Mouse (Mus musculus) left cerebral cortex, adult 2 months (tissue): Measurements from ENCODE around the gene 5730596B20Rik. TPM values are rescaled to one million over a fixed set of nuclear protein-coding genes. Genes with fewer than 3 reads are reported as not detected.

ENCODE experiments used
- DNase-seq, 2 experiments: peaks; one replicate each; pipeline ENCODE4 v3.0.0; 2021 to 2022; ENCODE audit warnings: low spot score in 2 of 2, mixed read lengths in 1 of 2; ENCODE audit errors: extremely low spot score in 1 of 2
- H3K27ac ChIP-seq: fragments of 200-600 bp; 2 replicates; pipeline ENCODE4 v1.8.1; 2022
- H3K4me3 ChIP-seq: fragments of 200-600 bp; 2 replicates; pipeline ENCODE4 v1.8.1; 2022
- CTCF ChIP-seq: fragments of 200-600 bp; IDR thresholded peaks from 2 replicates; pipeline ENCODE4 v1.8.1; 2022; ENCODE audit warnings: antibody characterized with exemption, mild to moderate bottlenecking, moderate library complexity
- intact Hi-C: fragments of 180-260 bp; cut with DNase I; formaldehyde crosslinking; loops from one replicate; pipeline ENCODE4 v1.15.1; 2025
- long read RNA-seq, 2 experiments: library from polyadenylated mRNA; stranded (forward); transcript quantifications; one replicate each; pipeline ENCODE4 v2.0.0; 2021; ENCODE audit warnings: borderline mapping rate in 2 of 2
- total RNA-seq, 2 experiments: library from RNA; stranded (reverse); gene quantifications; 2 replicates each; pipeline ENCODE4 v1.2.3; 2021

Gene 5730596B20Rik
- total RNA-seq = not detected
- long read RNA-seq, experiment 1 = 0 reads
- long read RNA-seq, experiment 2 = 0 reads

DNA sequence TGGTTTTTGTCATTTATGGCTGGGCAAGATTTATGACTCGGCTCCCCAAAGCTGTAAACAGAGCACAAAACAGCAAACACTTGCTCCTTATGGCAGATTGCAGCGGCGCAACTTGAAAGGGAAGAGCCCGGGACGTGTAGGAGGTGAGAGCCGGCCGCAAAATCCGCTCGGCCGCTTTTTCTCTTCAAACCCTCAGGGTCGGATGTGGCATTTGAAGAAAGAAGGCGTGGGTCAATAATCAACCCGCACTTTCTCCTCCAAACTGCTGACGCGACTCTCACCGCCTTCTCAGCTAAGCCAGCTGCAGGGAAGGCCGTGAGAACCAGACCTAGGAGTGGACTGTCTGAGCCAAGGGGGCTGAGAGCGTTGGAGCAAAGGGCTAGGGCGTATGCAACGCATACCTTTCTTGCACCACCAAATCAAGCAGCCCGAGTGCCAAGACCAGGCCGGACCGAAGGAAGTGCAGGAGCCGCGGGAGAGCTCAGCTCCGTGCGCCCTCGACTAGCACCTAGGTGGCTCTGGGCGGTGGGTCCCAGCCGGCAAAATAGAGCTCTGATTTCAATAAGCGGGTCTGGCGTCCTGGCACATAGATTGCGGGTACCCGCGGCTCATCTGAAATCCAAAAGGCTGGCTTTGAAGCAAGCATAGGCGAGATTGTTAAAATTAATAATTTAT lies at the start of gene 5730596B20Rik:
5730596B20Rik (plus strand) TSS at position 438 of the 675 bp plus-strand sequence.
- Histone ChIP-seq H3K4me3 (no peak within 1 kb of the TSS), H3K27ac (no peak within 1 kb of the TSS)
- DNase-seq = no peak
- no peak for TF ChIP-seq CTCF
- intact Hi-C loops = no loop called here

DNA sequence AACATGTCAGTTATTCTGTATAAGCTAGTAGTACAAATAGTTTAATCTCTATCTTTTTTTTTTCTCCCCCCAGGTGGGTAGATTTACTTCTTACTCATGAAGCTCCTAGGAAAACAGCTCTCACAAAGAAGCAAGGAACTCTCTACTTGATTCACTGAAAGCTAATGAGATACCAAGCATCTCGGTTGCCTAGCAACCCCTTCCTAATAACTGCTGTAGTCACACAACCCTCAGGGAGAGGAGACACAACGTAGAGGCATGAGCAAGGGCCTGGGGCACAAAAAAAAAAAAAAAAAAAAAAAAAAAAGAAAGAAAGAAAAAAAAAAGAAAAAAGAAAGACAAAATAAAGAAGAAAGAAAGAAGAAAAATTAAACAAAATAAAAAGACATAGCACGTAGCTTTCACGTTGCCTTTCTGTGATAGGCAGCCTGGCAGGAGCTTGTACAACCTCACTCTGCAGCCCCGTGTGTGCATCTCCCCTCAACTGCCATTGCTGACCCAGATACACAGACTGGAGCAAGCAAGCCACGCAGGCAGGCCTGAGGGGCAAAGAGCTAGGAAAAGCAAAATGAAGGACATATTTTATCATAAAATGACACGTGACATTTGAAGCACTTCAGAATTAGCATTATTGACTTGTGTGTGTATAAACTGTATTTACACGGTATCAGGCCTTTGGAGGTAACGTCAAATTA lies 39.3 kb upstream of the 5730596B20Rik start:
- intact Hi-C loops = no loop called here
- no peak for TF ChIP-seq CTCF
- DNase-seq = no peak
- Histone ChIP-seq H3K27ac (no peak overlapping the region), H3K4me3 (no peak overlapping the region)

- H3K4me3 ChIP-seq = no peak overlapping the region
- no peak overlapping the region for H3K27ac ChIP-seq
- no peak for TF ChIP-seq CTCF
- intact Hi-C loops = no loop called here
- DNase-seq = no peak
These were observed 38.7 kb upstream of the 5730596B20Rik start for GRCm38 (mm10) chr6:52138576-52138975.

DNA sequence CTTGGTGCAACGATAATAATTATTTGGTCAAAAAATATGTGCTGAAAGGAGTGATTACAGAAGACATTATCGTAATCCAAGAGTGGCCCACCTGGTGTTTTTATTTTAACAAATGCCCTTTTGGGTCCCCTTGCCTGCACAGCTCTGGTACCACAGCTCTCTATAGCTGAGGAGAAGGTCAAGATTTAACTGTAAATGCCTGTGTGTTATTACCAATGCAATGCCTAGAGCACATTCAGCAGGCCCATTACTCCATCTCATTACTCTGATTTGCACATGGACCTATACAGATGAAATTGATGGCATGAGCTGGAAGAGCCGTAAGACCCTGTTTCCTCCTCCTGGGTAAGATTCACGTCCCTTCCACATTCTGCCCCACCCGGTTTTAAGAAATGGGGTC lies 38.2 kb upstream of the 5730596B20Rik start:
- no peak overlapping the region for H3K27ac ChIP-seq
- intact Hi-C loops = no loop called here
- TF ChIP-seq CTCF = no peak
- H3K4me3 ChIP-seq = no peak overlapping the region
- no peak for DNase-seq

DNA sequence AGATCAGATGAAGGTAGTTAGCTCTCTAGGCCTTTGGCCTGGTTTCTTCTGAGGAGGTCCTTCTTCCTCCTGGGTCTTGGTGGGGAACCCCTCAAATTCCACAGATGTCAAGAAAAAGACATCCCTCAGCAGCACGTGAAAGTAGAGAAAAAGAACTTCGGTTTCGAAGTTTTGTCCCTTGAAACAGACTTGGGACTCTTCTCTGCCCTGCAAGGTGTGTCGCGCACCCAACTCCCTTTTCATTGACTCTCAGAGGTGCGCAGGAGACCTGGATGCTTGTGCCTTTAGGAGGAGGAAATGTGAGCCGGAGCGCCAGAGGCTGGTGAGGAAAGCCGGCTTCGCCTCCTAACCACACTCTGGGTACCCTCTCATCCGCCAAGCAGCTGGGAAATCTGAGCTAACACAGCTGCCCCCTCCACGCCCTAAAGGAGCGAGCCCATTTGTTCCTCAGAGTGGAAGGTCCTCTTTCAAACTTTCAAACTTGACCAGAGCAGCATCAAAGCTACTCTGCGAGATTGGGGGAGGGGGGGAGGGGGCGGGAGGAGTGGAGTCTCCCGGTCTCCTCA lies 26.8 kb upstream of the 5730596B20Rik start:
- Histone ChIP-seq H3K27ac (no peak overlapping the region), H3K4me3 (no peak overlapping the region)
- no peak for TF ChIP-seq CTCF
- intact Hi-C loops = no loop called here
- DNase-seq = no peak

GRCm38 (mm10) chr6:52151571-52151970 lies 25.7 kb upstream of the 5730596B20Rik start:
- intact Hi-C loops = no loop called here
- no peak for DNase-seq
- TF ChIP-seq CTCF = no peak
- H3K27ac ChIP-seq = no peak overlapping the region
- H3K4me3 ChIP-seq = no peak overlapping the region

GRCm38 (mm10) chr6:52152226-52153193 lies 24.8 kb upstream of the 5730596B20Rik start:
- intact Hi-C loops = loop anchor here (1.0 kb wide), 1 partner anchor 38 kb away; no protein-coding TSS in a partner anchor

GRCm38 (mm10) chr6:52153270-52153669 lies 24.0 kb upstream of the 5730596B20Rik start:
- intact Hi-C loops = loop anchor here (1.0 kb wide), 1 partner anchor 37 kb away; no protein-coding TSS in a partner anchor
- Histone ChIP-seq H3K4me3 (no peak overlapping the region), H3K27ac (no peak overlapping the region)
- no peak for DNase-seq
- TF ChIP-seq CTCF = no peak

More at GRCm38 (mm10) chr6:52152226-52153193, 24.8 kb upstream of the 5730596B20Rik start:
- no peak overlapping the region for H3K27ac ChIP-seq
- H3K4me3 ChIP-seq = no peak overlapping the region
- TF ChIP-seq CTCF = no peak
- no peak for DNase-seq

DNA sequence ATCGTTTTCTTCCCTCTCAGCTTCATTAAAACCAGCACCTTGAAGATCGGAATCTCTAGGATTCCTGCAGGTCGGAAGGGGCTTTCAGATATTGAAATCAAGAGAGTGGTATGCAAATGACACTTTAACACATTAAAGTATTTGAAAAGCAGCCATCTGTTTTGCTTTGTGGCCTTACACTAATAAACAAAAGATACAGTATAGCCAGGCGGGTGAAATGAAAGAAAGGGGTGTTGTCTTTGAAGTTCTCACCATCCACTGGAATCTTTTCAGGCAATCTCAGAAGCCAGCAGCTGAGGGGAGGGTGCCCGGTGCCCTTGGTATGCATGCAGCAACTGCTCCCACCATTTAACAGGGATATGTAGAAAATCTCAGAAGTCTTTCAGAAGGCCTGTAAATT lies 23.3 kb upstream of the 5730596B20Rik start:
- H3K4me3 ChIP-seq = no peak overlapping the region
- intact Hi-C loops = no loop called here
- no peak for TF ChIP-seq CTCF

DNA sequence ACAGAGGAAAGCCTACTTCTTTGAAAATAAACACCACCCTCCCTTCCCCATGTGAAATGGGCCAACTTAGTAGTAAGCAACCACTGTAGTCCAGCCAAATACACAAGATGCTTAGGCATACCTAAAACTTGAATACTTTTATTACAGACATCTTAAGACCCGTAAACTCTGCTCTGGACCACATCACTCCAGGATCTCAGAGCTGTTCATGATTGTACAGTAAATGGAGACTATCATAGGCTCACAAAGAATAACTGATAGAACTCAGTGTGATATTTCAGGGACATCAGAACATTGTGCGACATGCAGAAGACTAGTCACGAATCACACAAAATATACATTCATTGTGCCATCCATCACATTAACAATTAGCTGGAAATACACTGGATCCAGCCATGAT lies 21.8 kb upstream of the 5730596B20Rik start:
- TF ChIP-seq CTCF = no peak
- Histone ChIP-seq H3K27ac (no peak overlapping the region), H3K4me3 (no peak overlapping the region)
- DNase-seq = no peak
- intact Hi-C loops = loop anchor here (5.0 kb wide), 1 partner anchor 143 kb away; the partner anchor contains the start of gene Skap2

More for the DNA sequence above, 23.3 kb upstream of the 5730596B20Rik start:
- DNase-seq = no peak
- no peak overlapping the region for H3K27ac ChIP-seq

GRCm38 (mm10) chr6:52156551-52157200 lies 20.6 kb upstream of the 5730596B20Rik start:
- Histone ChIP-seq H3K4me3 (no peak overlapping the region), H3K27ac (no peak overlapping the region)
- intact Hi-C loops = loop anchor here (5.0 kb wide), 1 partner anchor 144 kb away; the partner anchor contains the start of gene Skap2
- TF ChIP-seq CTCF = no peak
- no peak for DNase-seq
